Mouse (Mus musculus) thymus, adult 2 months (tissue): ENCODE measurements around the gene Rnf168. TPM values are rescaled to one million over a fixed set of nuclear protein-coding genes. Genes with fewer than 3 reads are reported as not detected.
A peak's percentile ranks its signal among the peaks of the same experiment; 100 is the strongest.

Source experiments
- DNase-seq: peaks from one replicate; pipeline ENCODE4 v3.0.0; 2021
- H3K27ac ChIP-seq: fragments of 200-500 bp; 2 replicates; pipeline ENCODE4 v1.5.1; 2012; ENCODE audit warnings: low read length, control low read depth; ENCODE audit not compliant: control insufficient read depth, insufficient read depth
- H3K27me3 ChIP-seq: fragments of 200-500 bp; 2 replicates; pipeline ENCODE4 v1.6.1; 2012; ENCODE audit warnings: mild to moderate bottlenecking, low read length, moderate library complexity, mixed read lengths; ENCODE audit not compliant: control insufficient read depth, insufficient read depth
- H3K36me3 ChIP-seq: fragments of 200-500 bp; 2 replicates; pipeline ENCODE4 v1.6.1; 2012; ENCODE audit warnings: mild to moderate bottlenecking, low read length, moderate library complexity; ENCODE audit not compliant: control insufficient read depth, insufficient read depth
- H3K4me1 ChIP-seq: fragments of 200-500 bp; replicated peaks from 2 replicates; pipeline ENCODE4 v1.6.1; 2012; ENCODE audit warnings: low read length; ENCODE audit not compliant: control insufficient read depth, insufficient read depth
- H3K4me3 ChIP-seq: fragments of 200-500 bp; 2 replicates; pipeline ENCODE4 v1.5.1; 2012; ENCODE audit warnings: mild to moderate bottlenecking, low read length, control low read depth, moderate library complexity; ENCODE audit not compliant: control insufficient read depth, insufficient read depth
- CTCF ChIP-seq: fragments of 200-500 bp; IDR thresholded peaks from 2 replicates; pipeline ENCODE4 v1.5.1; 2012; ENCODE audit warnings: mild to moderate bottlenecking, control low read depth, low read length, moderate library complexity, borderline replicate concordance; ENCODE audit not compliant: control insufficient read depth, poor library complexity, insufficient read depth; ENCODE audit errors: extremely low read depth
- POLR2A ChIP-seq: fragments of 200-500 bp; IDR thresholded peaks from 2 replicates; pipeline ENCODE4 v1.6.1; 2012; ENCODE audit warnings: mild to moderate bottlenecking, low read length, control low read depth, moderate library complexity; ENCODE audit not compliant: control insufficient read depth, poor library complexity, insufficient read depth; ENCODE audit errors: extremely low read depth
- WGBS: fragments of 180-500 bp; shearing (Covaris S2); methylation state at CpG from one replicate; pipeline ENCODE4 v1.1.7; 2018; 5-methylcytosine and 5-hydroxymethylcytosine counted together
- polyA plus RNA-seq: library from polyadenylated mRNA; depleted of rRNA; stranded (reverse); fragments of >200 nt; gene quantifications from 2 replicates; pipeline ENCODE4 v1.2.3, GENCODE M21; 2012

Rnf168 gene
- polyA plus RNA-seq, 1 experiment, result 11.6 TPM

DNA sequence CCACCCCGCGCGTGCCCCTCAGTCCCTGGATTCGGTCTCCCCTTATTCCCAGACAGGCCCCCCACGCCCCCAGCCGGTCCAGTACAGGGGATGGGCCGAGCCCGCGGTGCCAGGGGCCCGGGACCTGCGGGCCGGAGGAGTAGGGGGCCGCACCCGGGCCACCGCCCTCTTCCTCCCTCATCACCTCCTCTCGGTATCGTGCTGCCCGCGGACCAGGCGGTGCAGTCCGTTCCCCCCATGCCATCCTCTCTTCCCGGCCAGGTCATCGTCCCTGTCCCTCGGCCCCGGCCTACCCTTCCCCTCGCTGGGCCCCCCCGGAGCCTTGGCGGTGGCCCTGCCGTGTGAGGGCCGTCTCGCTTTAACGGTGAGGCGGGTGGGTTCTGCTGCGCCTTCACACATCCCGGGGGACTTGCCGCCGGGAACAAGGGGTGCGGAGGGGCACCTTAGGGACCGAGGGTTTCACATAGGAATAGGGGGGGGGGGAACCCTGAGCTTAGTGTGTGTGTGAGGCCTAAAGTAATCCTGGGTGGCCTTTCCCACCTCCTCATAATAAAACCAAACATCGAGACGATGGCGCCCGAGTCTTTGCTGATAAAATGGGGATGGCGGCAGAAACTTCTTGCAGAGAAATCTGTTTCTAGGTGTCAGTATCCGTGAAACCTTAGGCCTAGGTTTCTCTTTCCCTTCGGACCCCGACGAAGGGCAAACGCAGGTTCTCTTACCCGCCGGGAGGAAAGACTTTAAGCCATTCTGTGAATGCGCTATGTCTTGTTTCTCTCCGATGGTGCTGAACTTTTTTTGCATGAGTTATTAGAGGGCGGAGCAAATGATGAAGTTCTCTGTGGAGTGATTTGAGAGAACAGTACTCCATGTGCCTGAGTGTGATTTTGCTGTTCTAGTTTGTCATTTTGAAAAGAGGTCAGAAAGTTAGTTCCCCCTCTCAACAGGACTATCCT lies 55.6 kb downstream of the Rnf168 start:
- Histone ChIP-seq H3K27ac (peak overlapping the region; percentile 21), H3K27me3 (no peaks in the 10 kb centered on the region), H3K36me3 (no peaks in the 10 kb centered on the region), H3K4me3 (peak overlapping the region; percentile 60), H3K4me1 (peaks cover 10% of the 10 kb centered on the region; the same call in 1 of the 2 replicates)
- peak; percentile 60 for DNase-seq
- 0 out of 2 replicates have a peak, but pooled peaks have one; percentile 19 for TF ChIP-seq POLR2A
- no peak for TF ChIP-seq CTCF
- WGBS, result 1% methylated on average over 54 of the region's 54 CpGs

DNA sequence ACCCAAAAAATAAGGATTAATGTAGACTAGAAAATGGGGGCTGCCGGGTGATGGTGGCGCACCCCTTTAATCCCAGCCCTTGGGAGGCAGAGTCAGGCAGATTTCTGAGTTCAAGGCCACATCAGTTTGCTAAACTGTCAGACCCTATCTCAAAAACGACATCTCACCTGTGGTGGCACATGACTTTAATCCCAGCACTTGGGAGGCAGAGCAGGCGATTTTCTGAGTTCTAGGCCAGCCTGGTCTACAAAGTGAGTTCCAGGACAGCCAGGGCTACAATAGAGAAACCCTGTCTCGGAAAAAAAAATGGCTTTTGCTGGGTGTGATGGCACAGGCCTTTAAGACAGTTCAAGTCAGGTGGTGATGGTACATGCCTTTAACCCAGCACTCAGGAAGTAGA lies 57.9 kb downstream of the Rnf168 start:
- Histone ChIP-seq H3K27me3 (no peaks in the 10 kb centered on the region), H3K4me1 (peaks cover 10% of the 10 kb centered on the region; the same call in 1 of the 2 replicates), H3K4me3 (no peak overlapping the region), H3K36me3 (no peaks in the 10 kb centered on the region), H3K27ac (no peak overlapping the region)
- 95% methylated on average over 5 of the region's 5 CpGs for WGBS
- DNase-seq, result no peak
- TF ChIP-seq POLR2A, result no peak
- TF ChIP-seq CTCF, result no peak

DNA sequence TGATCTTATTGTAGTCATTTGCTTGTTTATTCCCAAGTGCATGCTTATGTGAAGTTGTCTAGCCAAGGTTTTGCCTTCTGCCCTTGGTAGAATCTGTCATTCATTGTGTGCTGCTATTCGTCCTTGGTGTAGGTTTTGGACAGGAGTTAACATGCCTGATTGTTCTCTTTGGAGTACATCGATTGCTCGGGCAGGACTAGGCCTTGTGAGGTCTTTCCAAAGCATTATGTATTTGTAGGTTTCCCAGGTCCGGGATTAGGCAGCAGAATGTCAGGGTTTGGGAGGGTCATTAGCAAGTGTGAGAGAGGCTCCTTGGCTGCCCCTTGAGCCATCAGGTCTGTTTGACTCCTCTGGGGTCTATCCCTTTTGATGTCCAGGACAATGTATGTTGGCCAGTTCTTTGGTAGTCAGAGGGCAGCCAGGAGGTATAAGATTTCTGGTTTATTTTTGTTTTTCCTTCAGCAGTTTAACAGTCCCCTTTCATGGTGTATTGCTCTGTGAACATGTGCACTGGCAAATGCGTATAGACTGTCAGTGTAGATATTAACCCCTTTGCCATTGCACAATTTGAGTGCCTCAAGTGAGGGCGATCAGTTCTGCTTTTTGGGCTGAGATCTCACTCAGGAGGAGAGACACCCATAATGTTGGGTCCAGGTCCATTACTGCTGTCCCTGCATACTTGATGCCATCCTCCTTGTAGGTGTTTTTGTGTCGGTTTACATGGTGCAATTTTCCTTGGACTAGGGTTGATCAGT lies 58.9 kb downstream of the Rnf168 start:
- no peak for DNase-seq
- H3K27me3 ChIP-seq, result no peaks in the 10 kb centered on the region
- TF ChIP-seq CTCF (no peak), POLR2A (no peak)
- no peak overlapping the region for H3K27ac ChIP-seq
- 88% methylated on average over 7 of the region's 7 CpGs for WGBS
- H3K4me1 ChIP-seq, result peaks cover 7% of the 10 kb centered on the region; the same call in 1 of the 2 replicates
- no peak overlapping the region for H3K4me3 ChIP-seq
- H3K36me3 ChIP-seq, result no peaks in the 10 kb centered on the region

DNA sequence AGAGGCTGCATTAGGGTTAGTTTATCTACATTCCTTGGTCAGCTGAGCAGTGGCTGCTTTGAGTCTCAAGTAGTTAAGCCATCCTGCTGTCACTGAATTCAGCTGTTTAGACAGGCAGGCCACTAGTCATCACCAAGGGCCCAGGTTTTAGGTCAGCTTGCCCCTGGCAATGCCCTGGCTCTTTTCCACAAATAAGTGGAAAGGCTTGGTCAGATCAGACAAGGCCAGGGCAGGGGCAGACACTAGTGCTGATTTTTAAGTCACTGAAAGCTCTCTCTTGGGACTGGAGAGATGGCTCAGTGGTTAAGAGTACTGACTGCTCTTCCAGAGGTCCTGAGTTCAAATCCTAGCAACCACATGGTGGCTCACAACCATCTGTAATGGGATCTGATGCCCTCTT lies 59.7 kb downstream of the Rnf168 start:
- TF ChIP-seq POLR2A (no peak), CTCF (no peak)
- 0 out of 2 replicates have a peak, but pooled peaks cover 4% of the 10 kb centered on the region for H3K4me1 ChIP-seq
- H3K4me3 ChIP-seq, result no peak overlapping the region
- no peak for DNase-seq
- H3K27me3 ChIP-seq, result no peaks in the 10 kb centered on the region
- no peaks in the 10 kb centered on the region for H3K36me3 ChIP-seq
- H3K27ac ChIP-seq, result no peak overlapping the region

DNA sequence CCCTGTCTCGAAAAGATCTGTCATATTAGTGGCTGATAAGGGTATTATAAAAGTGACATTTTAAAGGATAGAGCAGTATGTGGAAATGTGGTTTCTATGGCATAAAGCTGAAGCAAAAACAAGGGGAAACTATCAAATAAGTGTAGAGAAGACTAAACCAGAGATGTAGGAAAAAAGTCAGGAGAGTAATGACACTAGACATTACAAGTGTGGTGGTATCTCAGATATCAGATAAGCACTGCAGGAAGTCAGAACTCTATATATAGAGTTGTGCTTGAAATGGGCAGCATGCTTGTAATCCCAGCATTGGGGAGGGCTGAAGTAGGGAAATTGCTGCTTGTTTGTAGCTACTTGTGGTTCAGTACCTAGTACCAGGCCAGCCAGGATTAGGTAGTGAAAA lies 63.2 kb downstream of the Rnf168 start:
- Histone ChIP-seq H3K27ac (no peak overlapping the region), H3K36me3 (no peaks in the 10 kb centered on the region), H3K27me3 (no peaks in the 10 kb centered on the region), H3K4me1 (no peaks in the 10 kb centered on the region), H3K4me3 (no peak overlapping the region)
- TF ChIP-seq POLR2A (no peak), CTCF (no peak)
- 13% methylated on average over 1 of the region's 1 CpGs for WGBS
- no peak for DNase-seq

DNA sequence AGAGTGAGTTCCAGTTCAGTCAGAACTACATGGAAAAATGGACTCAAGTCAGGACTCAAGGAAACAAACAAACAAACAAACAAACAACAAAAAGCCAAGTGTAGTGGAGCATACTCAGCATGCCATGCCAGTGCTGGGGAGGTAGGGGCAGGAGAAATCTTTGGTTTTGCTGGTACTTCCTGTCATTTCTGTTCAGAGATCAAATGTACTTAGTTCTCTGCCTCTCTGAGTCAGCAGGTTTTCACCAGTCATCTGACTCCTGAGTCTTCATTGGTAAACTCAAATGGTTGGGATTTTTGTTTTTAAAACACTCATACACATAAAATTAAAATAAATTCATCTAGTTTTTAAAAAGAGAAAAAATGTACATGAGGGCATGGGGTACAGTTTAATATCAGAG lies 68.3 kb downstream of the Rnf168 start:
- no peaks in the 10 kb centered on the region for H3K36me3 ChIP-seq

More for the DNA sequence above, 68.3 kb downstream of the Rnf168 start:
- TF ChIP-seq POLR2A (no peak), CTCF (no peak)
- Histone ChIP-seq H3K4me1 (no peaks in the 10 kb centered on the region), H3K4me3 (no peak overlapping the region), H3K27me3 (no peaks in the 10 kb centered on the region), H3K27ac (no peak overlapping the region)
- DNase-seq, result no peak
